Mouse (Mus musculus) liver, adult 2 months (tissue): ENCODE results near the gene Dynll2.

Source experiments
- CTCF ChIP-seq: fragments of 200-500 bp; IDR thresholded peaks from 2 replicates; pipeline ENCODE4 v1.5.1; 2011; ENCODE audit warnings: low read depth, low read length, control low read depth
- POLR2A ChIP-seq: fragments of 200-500 bp; IDR thresholded peaks from 2 replicates; pipeline ENCODE4 v1.6.1; 2011; ENCODE audit warnings: low read length, control low read depth; ENCODE audit not compliant: insufficient read depth; ENCODE audit errors: extremely low read depth

DNA sequence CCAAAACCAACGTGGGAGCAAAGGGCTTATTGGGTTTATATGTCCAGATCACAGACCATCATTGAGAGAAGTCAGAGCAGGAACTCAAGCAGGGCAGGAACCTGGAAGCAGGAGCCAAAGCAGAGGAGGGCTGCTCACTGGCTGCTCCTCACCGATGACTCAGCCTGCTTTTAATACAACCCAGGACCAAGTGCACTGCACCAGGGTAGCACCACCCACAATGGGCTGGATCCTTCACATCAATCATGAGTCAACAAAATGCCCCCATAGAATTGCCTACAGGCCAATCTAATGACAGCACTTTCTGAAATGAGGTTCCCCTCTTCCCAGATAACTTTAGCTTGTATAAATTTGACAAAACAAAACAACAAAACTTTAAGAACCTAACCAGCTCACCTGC lies 16.8 kb upstream of the Dynll2 start:
- TF ChIP-seq POLR2A (no peak), CTCF (no peak)
